Mouse (Mus musculus): ENCODE measurements around the gene Aff3.

DNA sequence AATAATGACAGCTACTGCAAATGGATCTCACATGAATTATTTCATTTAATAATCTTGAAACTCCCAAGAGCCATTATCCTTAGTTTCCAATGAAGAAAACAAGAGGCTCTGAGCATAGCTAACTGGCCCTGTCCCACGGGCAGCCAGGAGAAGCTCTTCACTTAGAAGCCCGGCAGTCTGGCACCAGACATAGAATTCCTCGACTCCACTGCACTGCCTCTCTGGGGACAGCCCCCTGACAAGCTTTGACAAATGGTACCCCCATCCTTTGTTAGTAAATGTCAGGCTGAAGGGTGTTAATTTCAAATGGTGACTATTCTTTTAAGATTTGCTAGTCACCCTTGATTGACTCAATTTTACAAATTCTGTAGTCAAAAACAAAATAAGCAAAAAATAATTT lies 120.3 kb downstream of the Aff3 start:
- TF ChIP-seq CTCF (IDR thresholded peaks at IDR 0.05; ENCODE audit: low read depth) = no peak
- no peak for TF ChIP-seq EP300 (optimal IDR thresholded peaks at IDR 0.05)

All from stomach, postnatal 0 days (tissue).